Mouse (Mus musculus): ENCODE measurements around the gene Plce1.

Gene Plce1

DNA sequence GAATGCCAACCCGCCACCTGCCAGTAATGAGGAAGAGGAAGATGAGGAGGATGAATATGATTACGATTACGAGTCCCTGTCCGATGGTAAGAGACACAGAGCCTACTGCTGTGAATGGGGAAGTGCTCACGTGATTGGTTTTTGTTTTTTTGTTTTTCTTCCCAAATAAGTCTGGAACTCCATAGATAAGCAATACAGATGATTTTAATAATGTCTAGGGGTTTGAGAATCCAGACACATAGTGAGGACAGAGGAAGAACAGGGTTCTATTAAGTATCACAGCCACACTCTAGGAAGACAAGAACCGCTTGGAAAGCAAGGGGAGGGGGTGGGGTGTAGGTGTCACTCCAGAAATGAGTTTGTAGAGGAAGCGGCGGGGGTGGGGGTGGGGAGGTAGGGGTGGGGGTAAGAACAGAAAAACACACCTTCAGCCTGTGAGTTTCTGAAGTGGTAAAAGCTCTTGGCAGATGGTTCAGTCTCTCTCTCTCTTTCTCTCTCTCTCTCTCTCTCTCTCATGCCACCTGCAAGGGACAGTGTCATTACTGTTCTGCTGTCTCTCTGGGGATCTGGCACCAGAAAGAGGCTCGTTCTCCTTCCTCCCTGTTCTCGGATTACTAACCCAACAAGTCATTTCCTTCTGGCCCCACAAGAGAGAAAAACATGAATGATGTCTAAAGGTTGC lies 265.0 kb downstream of the Plce1 start:
- DNase-seq = no peak

DNA sequence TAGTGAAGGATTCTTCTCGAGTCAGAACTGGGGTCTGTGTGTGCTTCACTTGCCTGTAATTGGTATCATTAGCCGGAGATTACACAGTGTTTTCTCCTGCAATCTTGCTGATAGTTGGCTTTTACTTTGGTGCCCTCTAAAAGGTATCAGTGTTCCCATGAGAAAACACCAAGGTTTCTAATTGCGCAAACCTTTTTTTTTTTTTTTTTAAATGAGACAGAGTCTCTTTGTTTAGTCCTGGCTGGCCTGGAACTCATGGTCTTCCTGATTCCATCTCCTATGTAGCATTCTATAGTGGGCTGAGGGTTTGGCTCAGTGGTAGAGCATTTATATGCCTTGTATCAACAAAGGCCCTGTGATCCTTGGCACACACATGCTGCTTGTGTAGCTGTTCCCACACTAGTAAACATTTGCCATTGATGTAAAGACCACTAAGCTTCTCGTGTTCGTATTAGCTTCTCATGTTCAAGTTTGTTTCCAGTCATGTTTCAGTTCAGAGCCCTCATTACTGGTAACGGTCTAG lies 265.6 kb downstream of the Plce1 start:
- no peak for DNase-seq

DNA sequence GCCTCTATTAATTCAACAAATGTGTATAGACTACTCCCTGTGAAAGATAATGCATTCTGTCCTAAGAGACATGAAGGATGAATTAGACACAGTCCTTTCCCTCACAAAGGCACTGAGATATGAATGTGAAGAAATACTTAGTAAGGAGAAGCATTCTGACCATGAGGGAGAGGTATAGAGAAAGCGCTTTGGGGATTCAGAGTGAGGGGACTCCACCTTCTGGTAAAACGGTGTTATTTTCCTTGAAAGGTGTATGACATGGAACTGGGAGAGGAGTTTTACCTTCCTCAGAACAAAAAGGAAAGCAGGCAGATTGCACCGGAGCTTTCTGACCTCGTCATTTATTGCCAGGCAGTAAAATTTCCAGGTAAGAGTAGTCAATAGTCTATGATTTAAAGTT lies 269.3 kb downstream of the Plce1 start:
- DNase-seq = no peak

DNA sequence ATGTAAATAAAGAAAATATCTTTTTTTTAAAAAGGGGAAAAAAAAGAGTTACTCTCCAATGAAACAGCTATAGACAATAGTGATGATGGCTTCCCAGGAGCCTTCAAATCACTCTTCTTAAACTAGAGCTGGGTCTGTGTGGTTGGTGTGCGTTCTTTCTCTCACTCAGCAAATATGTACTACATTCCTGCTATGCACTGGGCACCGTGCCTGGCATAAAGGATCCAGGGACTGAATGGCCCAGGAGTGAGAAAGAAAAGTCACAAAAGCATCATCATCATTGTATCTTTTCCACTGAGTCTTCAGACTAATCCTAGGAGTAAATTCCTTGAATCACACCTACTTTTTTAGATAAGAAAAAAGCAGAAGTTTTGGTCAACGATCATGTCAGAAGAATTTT lies 276.3 kb downstream of the Plce1 start:
- no peak for DNase-seq

DNA sequence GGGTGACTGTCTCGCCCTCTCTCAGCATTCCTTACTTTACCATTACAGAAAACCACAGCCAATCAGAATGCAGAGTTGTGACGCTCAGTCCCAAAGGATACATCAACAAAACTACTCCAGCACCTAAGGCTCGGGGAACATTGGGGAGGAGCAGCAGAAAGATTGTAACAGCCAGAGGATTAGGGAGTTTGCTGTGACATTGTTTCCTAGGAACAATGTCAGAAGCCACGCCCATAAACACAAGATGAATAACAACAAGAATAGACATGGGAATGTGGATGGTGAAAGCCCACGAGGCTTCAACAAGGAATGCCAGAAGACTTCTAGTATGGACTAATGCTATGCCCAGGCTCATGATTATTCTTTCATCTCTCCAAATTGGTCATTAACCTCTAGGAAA lies 277.1 kb downstream of the Plce1 start:
- DNase-seq = no peak

DNA sequence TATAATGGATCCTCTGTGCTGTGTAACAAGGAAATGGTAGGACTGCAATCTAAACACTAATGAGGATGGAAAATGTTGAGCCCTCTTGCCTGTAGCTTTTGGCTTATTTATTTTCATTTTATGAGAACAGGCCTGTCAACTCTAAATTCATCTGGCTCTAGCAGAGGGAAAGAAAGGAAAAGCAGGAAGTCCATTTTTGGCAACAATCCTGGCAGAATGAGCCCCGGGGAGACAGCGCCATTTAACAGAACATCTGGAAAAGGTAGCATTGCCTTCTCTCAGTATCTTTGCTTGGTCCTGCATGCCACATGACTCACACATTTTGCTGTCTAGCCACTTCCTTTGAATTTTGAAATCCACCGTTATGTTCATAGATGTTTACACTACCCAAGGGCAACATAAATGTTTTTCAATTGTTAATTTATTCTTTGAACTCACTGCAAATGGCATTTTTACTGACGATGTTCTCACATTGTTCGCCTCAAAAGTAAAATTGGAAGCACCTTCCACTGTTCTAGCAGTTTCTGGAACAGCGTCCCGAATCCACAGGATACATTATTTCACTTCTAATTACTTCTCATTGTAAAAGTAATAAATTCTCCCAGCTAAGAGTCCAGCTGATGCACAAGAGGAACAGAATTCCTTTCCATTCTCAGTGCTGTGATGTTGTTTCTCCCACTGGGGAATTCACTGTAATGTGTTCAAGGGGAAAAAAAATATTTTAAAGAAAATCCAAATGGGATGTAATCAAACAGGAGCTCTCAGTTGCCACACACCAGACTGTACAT lies 278.0 kb downstream of the Plce1 start:
- no peak for DNase-seq

DNA sequence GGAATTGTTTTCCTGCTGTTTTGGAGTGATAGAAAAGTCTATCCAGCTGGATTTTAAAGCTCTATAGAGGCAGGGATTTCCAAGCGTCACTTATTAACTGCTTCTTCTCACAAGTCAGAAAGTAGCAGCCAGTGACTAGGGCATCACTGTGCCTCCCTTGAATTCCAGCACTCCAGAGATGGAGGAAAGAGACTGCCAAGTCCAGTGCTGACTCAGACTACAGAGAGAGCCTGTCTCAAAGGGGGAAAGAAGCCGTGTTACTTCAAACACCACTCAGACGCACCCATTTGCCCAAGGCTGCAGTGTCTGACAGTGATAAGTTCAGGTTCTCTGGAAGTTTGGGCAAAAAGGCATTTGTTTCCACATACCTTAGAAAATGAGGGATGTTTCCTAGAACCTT lies 279.5 kb downstream of the Plce1 start:
- DNase-seq = no peak

DNA sequence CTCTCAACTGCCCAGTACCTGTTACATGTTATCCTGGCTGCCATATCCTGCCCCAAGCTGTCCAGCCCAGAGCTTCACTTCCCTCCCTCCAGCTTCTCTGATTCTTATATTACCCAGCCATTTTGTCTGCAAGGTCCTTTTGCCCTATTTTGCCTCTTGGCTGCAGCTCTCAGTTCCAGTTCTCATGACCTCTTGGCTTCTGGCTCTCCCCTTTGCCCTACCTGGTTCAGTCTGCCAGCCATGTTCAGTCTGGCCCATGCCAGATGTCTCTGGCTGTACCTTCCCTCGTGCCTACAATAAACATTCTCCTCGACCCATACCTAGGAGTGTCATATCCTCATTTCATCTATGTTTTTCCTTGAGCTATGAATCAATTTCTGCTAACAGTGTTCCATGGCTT lies 285.4 kb downstream of the Plce1 start:
- no peak for DNase-seq

DNA sequence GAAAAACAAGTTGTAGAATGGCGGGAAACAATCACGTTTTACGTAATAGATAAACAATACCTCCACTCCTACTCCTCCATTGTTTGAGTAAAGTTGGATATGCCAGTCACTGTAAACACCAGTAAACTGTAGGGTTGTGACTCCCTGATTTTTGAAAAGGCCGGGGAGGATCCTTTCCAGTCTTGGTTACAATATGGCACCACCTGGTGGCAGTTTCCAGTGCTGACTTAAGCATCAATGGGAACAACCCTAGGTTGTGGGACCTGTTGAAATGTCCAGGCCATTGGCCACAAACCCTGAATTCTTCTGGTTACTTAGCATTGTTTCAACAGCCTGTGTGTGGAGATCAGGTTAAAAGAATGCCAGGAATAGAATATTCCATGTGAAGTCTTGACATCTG lies 294.6 kb downstream of the Plce1 start:
- DNase-seq = peak; percentile 64

DNA sequence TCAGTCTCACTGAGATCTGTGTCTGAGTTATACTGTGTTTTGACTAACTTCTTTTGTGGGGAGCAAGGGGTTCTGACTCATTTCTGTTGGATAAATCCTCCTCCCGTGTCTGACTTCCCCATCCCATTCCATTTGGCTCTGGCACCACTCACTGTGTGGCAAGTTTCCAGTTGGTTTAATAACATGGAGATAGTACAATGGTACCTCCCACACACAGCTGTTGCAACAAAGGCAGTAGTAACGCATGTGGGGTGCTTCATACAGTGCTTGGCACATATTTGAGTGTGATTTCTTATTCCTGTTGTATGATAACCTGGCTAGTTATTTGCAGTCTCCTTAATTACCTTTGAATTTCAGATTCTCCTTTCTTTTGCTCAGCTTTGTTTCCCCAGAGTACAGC lies 297.9 kb downstream of the Plce1 start:
- DNase-seq = no peak

DNA sequence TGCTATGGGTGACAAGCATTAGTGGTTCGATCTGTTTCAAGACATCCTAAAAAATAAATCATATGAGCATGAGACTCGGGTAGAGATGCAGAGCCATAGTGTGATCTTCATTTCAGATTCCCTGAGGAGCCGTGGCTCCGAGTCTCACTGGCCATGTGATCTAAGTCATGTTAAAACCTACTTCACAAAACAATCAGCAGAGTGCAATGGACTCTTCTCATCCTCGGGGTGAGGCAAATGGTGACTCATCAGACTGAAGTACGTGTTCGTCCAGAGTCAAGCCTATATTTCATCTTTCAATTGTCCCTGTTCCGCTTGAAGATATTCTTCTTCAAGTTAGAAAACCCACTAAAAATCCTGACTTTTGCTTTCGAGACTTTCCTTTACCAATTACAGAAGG lies 302.6 kb downstream of the Plce1 start:
- no peak for DNase-seq

DNA sequence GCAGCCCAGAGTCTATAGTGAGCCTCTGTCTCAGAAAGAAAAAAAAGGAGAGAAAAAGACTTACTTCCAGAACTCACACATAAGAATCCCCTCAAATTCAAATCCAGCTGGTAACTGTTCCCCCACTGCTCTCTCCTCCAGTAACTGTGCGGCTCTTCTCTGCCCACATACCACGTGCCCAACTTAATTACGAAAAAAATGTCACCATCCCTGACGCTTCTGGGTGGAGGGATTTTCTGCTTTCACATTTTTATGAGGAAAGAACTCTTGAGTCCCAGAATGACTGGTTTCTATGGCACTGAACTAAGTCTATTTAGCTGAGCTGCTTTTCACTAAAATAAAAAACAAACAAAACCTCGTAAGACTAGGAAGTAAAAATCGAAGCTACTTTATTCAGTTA lies 306.8 kb downstream of the Plce1 start:
- no peak for DNase-seq

DNA sequence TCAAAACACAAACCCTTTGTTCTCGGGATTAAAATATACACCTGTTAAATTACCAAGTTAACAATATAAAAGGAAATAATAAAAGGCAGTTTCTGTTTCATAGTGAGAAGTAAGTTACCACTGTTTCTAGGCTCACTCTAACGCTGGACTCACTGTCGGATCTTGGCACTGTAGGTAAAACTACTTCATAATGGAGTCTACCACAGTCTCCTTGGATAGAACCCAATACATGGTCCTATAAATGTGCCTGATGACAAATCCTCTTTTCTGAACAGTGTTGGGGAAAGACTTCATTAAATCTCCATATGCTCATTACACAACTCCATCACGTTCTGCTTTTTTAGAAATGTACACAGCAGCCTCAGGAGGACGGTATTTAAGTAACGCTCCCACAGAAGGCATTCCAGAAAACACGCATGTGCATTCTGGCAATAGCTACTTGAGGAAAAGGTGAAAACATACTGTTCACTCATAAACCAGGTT lies 312.7 kb downstream of the Plce1 start:
- no peak for DNase-seq

DNA sequence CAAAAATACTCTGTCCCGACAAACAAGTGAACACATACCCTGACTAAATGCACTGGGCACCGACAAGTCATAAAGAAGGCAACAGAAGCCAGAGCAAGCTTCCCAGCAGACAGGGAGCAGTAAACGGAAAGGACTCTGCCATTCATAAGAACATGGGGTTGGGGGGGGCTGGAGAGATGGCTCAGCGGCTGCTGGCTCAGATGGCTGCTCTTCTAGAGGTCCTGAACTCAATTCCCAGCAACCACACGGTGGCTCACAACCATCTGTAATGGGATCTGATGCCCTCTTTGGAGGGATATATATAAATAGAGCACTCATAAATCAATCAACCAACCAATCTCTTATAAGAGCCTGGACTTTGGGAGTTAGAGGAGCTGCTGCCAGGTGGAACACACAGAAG lies 315.6 kb downstream of the Plce1 start:
- no peak for DNase-seq

DNA sequence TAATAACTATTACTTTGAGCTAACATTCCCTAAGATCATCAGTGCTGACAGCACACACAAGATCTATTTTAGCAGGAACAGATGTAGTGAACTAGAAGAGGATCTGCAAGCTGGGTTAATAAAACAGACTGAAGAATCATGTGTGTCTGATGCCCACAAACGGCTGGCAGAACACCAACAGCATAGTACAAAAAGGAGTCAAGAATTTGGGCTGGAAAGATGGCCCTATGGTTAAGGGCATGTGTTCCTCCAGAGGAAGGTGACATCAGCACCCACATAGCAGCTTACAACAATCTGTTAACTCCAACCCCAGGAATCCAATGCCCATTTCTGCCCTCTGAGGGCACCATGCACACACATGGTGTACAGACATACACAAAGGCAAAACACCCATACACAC lies 317.4 kb downstream of the Plce1 start:
- no peak for DNase-seq

DNA sequence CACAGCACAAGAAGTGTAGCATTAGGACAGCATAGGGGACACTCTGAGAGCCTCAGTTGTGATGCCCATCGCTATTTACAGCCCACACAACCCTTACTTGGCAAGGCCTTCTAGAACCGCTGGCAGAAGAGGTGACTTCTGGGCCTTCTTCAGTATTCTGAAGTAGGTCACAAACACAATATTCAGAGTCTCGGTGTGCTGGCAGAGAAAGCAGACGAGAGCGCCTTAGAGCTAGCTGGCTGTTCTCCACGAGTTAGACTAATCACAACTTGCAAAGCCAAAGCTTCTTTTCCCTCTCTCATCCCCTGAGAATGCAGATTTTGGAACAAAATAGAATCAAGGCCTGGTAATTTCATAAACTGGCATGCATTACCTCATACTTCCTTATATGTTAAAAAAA lies 317.9 kb downstream of the Plce1 start:
- DNase-seq = no peak

DNA sequence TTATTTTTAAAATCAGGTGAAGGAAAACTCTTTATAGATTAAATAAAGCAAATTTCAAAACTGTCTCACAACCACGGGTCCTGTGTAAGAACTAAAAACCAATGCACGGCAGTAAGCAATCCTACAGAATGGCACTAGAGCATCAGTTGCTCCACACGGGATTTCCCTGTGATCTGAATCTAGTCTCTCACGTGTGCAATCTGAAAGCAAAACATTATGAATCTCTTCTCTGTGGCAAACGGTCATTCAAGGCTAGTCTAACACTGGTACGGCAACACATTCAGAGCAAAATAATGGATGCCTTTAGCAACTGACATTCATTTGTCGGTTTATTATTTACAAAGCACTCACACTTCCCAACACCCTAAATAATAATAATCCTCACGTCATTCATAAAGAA lies 337.3 kb downstream of the Plce1 start:
- DNase-seq = no peak

DNA sequence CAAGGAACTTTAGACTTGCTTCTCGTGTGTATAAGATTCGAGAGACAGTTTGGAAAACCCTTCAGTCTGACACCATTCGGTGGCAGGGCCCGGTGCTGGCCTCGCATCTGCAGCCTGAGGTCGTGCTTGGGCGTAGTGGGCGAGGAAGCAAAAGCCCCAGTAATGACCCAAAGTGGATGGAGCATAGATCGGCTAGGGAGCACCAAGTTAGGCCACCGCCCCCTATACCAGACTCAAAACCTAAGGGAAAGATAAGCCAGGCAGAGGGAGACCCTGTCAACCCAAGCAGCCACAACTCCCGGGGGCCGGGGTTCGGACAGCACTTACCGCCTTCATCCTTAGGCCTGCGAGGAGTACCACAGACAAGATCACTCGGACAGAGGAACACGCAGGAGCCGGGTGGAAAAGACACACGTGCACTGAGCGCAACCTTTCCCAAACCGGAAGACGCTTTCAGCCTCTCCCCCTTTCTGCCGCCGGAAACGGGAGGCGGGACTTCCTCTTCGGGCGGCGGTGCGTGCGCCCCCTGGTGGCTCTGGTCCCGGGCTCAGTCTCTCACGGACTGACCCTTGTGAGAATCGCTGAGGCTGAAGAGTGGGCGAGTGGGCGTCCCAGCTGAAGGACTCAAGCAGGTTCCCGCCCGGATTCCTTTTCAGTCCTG lies 338.0 kb downstream of the Plce1 start, which contains the start of gene Noc3l:
Gene Noc3l, minus strand, starts transcription at position 472 of the 661 bp plus-strand sequence.
- peak; percentile 95 for DNase-seq

DNA sequence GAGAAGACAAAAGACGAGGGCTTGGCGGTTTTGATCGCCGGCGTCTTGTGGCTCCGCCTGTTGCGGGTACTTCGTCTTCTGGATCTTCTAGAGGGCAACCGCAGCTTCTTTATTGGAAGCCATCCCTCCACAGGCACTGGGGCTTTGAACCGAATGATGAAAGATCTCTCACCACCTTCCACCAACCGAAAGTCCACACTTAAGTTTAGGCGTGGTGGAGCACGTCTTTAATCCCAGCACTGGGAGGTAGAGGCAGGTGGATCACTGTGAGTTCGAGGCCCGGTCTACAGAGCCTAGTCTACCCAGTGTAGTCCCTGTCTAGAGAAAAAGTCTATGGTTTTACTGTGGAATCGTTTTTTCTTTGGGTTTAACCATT lies 338.5 kb downstream of the Plce1 start:
- DNase-seq = no peak

DNA sequence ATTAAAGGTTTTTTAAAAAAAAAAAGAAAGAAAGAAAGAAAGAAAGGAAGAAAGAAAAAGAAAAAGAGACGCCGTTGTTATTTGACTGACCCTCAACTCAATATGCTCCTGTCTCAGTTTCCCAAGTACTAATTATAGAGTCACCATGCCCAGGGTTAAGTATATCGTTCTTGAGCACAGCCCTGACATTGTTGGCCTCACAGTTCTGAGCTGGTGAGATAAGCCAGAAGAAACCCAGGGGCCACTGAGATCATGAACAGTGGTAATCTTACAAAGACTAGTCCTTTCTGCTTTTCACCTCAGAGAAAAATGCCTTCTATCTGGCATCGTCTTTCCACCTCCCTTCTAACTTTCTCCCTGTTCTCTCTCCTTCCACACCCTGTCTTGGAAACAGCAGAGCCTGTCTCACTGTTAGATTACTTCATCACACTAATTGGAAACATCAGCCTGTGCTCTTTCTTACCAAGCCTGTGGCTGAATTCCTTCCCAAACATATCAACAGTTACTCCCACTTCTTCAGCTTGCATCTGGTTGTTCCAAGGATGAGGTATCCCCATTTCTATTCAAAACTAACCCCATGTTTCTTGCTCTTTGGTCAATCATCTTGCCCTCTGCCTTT lies 339.4 kb downstream of the Plce1 start:
- DNase-seq = no peak

DNA sequence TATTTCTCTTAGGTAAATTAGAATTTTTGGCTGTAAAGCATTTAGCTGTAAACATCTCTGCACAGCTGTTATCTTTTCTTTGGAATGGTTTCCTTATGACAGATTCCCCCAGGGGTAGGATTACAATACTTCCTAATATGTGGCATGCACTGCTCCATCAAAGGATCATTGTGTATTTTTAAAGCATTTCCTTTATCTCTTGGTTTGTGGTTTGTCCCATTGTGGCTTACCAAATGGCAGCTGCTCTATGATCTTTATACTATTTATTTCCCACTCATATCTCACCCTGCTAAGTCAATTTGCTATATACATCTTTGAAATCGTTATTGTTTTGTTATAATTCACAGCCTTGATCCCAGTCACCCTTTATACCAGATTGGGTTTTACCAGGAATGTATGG lies 352.3 kb downstream of the Plce1 start:
- DNase-seq = no peak

Measured in lung, postnatal 36 days (tissue).